Comparison of ENCODE assay signal across 27 mouse cellular contexts in genomic region chr3:122894772-122895171, GRCm38 (mm10). TPM values are rescaled to one million over a fixed set of nuclear protein-coding genes. Genes with fewer than 3 reads are reported as not detected.
DNase-seq lines count a peak whose midpoint lies in the region; ATAC-seq and TF ChIP-seq lines count a peak whose summit lies in the region.
"Had no signal": no experiment of that assay in that cellular context is flagged by ENCODE, and none has a peak within 500 bp of the region (broad histone marks: within the 10 kb centered on the region; RNA-seq: fewer than 3 reads in every experiment).

Fabp2 (plus strand) TSS chr3:122895072.

- TF ChIP-seq POLR2A in liver, adult 2 months (IDR thresholded peaks at IDR 0.05; ENCODE audit: extremely low read depth, insufficient read depth, low read length) = no peak
- no peak for TF ChIP-seq POLR2A in small intestine, adult 2 months (IDR thresholded peaks at IDR 0.05; ENCODE audit: low read depth, low read length)

- H3K4me3 ChIP-seq in liver, adult 2 months (ENCODE audit: insufficient read depth, low read depth, low read length) = peak within 1 kb of the TSS; percentile 28
- no peak within 1 kb of the TSS for H3K4me3 ChIP-seq in liver, embryonic 12.5 days
- peak within 1 kb of the TSS; percentile 32 for H3K4me3 ChIP-seq in intestine, embryonic 16.5 days (ENCODE audit: low read length)
- peak within 1 kb of the TSS; percentile 43; the same call in 1 of the 2 replicates for H3K4me3 ChIP-seq in small intestine, adult 2 months (ENCODE audit: low read depth, low read length)
- H3K4me3 ChIP-seq: embryonic facial prominence, embryonic 15.5 days; erythroblast, embryonic 14.5 days; forebrain, embryonic 10.5 days; gastrocnemius, adult 2 months; heart, embryonic 13.5 days; hindbrain, embryonic 15.5 days had no signal

- H3K27ac ChIP-seq in liver, adult 2 months (replicated peaks; ENCODE audit: insufficient read depth, low read depth, low read length) = peak within 1 kb of the TSS; percentile 76
- no peak within 1 kb of the TSS for H3K27ac ChIP-seq in liver, embryonic 12.5 days
- H3K27ac ChIP-seq in intestine, embryonic 16.5 days (ENCODE audit: low read length) = peak within 1 kb of the TSS; percentile 69
- H3K27ac ChIP-seq in small intestine, adult 2 months (ENCODE audit: insufficient read depth, low read depth, low read length) = peak within 1 kb of the TSS; percentile 94
- H3K27ac ChIP-seq: embryonic facial prominence, embryonic 15.5 days; forebrain, embryonic 10.5 days; gastrocnemius, adult 2 months; heart, embryonic 13.5 days; hindbrain, embryonic 15.5 days had no signal

- no peak for TF ChIP-seq CTCF in liver, adult 2 months (IDR thresholded peaks at IDR 0.05; ENCODE audit: low read depth, low read length)
- no peak for TF ChIP-seq CTCF in small intestine, adult 2 months (IDR thresholded peaks at IDR 0.05; ENCODE audit: extremely low read depth, insufficient read length, insufficient replicate concordance, low read depth, low read length)

- H3K27me3 ChIP-seq in liver, adult 2 months (ENCODE audit: control insufficient read depth, insufficient read depth, low read length) = no peaks in the 10 kb centered on the region
- H3K27me3 ChIP-seq in liver, embryonic 12.5 days (replicated peaks) = no peaks in the 10 kb centered on the region
- H3K27me3 ChIP-seq in intestine, embryonic 16.5 days (replicated peaks; ENCODE audit: control insufficient read depth, insufficient read depth, low read length) = no peaks in the 10 kb centered on the region
- no peaks in the 10 kb centered on the region for H3K27me3 ChIP-seq in small intestine, adult 2 months (ENCODE audit: control insufficient read depth, insufficient read depth, low read length)
- H3K27me3 ChIP-seq: embryonic facial prominence, embryonic 15.5 days; heart, embryonic 13.5 days; hindbrain, embryonic 15.5 days had no signal

- no peak within 1 kb of the TSS for H3K4me2 ChIP-seq in liver, embryonic 12.5 days
- peak within 1 kb of the TSS; percentile 3; the same call in 1 of the 2 replicates for H3K4me2 ChIP-seq in intestine, embryonic 16.5 days (ENCODE audit: low read depth, low read length)
- H3K4me2 ChIP-seq: embryonic facial prominence, embryonic 15.5 days; heart, embryonic 13.5 days; hindbrain, embryonic 15.5 days had no signal

- no peaks in the 10 kb centered on the region for H3K9me3 ChIP-seq in liver, embryonic 12.5 days (replicated peaks)
- no peaks in the 10 kb centered on the region for H3K9me3 ChIP-seq in intestine, embryonic 16.5 days (ENCODE audit: control insufficient read depth, low read length)
- H3K9me3 ChIP-seq: embryonic facial prominence, embryonic 15.5 days; forebrain, embryonic 10.5 days; G1E; heart, embryonic 13.5 days; hindbrain, embryonic 15.5 days had no signal

- peaks cover 2% of the 10 kb centered on the region; the same call in 1 of the 2 replicates for H3K4me1 ChIP-seq in liver, adult 2 months (ENCODE audit: control insufficient read depth, insufficient read depth, low read length)
- no peaks in the 10 kb centered on the region for H3K4me1 ChIP-seq in liver, embryonic 12.5 days
- no peaks in the 10 kb centered on the region for H3K4me1 ChIP-seq in intestine, embryonic 16.5 days (ENCODE audit: control insufficient read depth, insufficient read depth, low read length)
- H3K4me1 ChIP-seq in small intestine, adult 2 months (ENCODE audit: control insufficient read depth, insufficient read depth, insufficient read length, low read length) = peaks cover 4% of the 10 kb centered on the region; the same call in 1 of the 2 replicates
- H3K4me1 ChIP-seq: embryonic facial prominence, embryonic 15.5 days; forebrain, embryonic 10.5 days; heart, embryonic 13.5 days; hindbrain, embryonic 15.5 days had no signal

- H3K79me2 ChIP-seq in liver, adult 2 months (ENCODE audit: control insufficient read depth, insufficient read depth, low read length) = no peaks in the 10 kb centered on the region

- 45% methylated on average over 3 of the region's 3 CpGs for WGBS in liver, adult 2 months
- WGBS in liver, embryonic 12.5 days (ENCODE audit: insufficient replicate concordance) = 86% methylated on average over 3 of the region's 3 CpGs
- 89% methylated on average over 3 of the region's 3 CpGs for WGBS in intestine, embryonic 16.5 days
- 31% methylated on average over 3 of the region's 3 CpGs for WGBS in small intestine, adult 2 months

- peak within 1 kb of the TSS; percentile 57 for H3K9ac ChIP-seq in liver, adult 2 months (ENCODE audit: low read depth, low read length)
- H3K9ac ChIP-seq in liver, embryonic 12.5 days = no peak within 1 kb of the TSS
- 0 out of 2 replicates have a peak within 1 kb of the TSS, but pooled peaks have one; percentile 6 for H3K9ac ChIP-seq in intestine, embryonic 16.5 days (ENCODE audit: low read depth, low read length)
- H3K9ac ChIP-seq: embryonic facial prominence, embryonic 15.5 days; heart, embryonic 13.5 days; hindbrain, embryonic 15.5 days had no signal

- ATAC-seq in liver, embryonic 12.5 days = no peak
- 0 out of 2 replicates have a peak, but pooled peaks have one; percentile 2 for ATAC-seq in intestine, embryonic 16.5 days
- ATAC-seq in cerebellum, adult (ENCODE audit: insufficient number of reproducible peaks, low FRiP score, low TSS enrichment) = no peak
- no peak for ATAC-seq in activated CD4-positive, CD25-positive, alpha-beta regulatory T cell, adult 4 months
- ATAC-seq: CD4-positive, CD25-positive, alpha-beta regulatory T cell, adult 4 months; forebrain, embryonic 14.5 days had no signal

- no peak for DNase-seq in liver, adult 2 months (ENCODE audit: extremely low read depth, low read depth, low spot score)
- DNase-seq in cerebellum, adult 8-10 months = no peak
- DNase-seq: adrenal gland, postnatal 14 days; B cell, adult 2 months; cerebellum, adult 18-20 months; cerebellum, postnatal 10 days; embryo, embryonic 11 days; gastrocnemius, adult 2 months; gastrocnemius, postnatal 25 days; heart, postnatal 36 days had no signal

- H3K36me3 ChIP-seq in liver, adult 2 months (ENCODE audit: control insufficient read depth, insufficient read depth, low read length) = no peaks in the 10 kb centered on the region; the same call in 1 of the 2 replicates
- no peaks in the 10 kb centered on the region for H3K36me3 ChIP-seq in liver, embryonic 12.5 days
- no peaks in the 10 kb centered on the region for H3K36me3 ChIP-seq in intestine, embryonic 16.5 days (ENCODE audit: control insufficient read depth, insufficient read depth, low read length)
- H3K36me3 ChIP-seq in small intestine, adult 2 months (ENCODE audit: control insufficient read depth, insufficient read depth, low read length) = peaks cover 27% of the 10 kb centered on the region
- H3K36me3 ChIP-seq: embryonic facial prominence, embryonic 15.5 days; forebrain, embryonic 10.5 days; G1E; heart, embryonic 13.5 days; hindbrain, embryonic 15.5 days had no signal

RNA-seq across cellular contexts. Expression of gene Fabp2, which starts in this region (rescaled TPM):
- total RNA-seq in liver, adult 2 months (2014; rRNA removed) = 38.4 and 104 TPM in 2 replicates
- 6.8 and 13.6 TPM in 2 replicates for polyA plus RNA-seq in liver, adult 2 months (2012; rRNA removed)
- 5.9 and 6.2 TPM in 2 replicates for polyA plus RNA-seq in liver, embryonic 12.5 days (2016; fragmentation: Nextera tagmentation; extraction: Ambion mirVana)
- polyA plus RNA-seq in intestine, embryonic 16.5 days (2015; fragmentation: Nextera tagmentation; extraction: Ambion mirVana) = 1,335 and 2,162 TPM in 2 replicates
- polyA plus RNA-seq in small intestine, adult 2 months (2012; rRNA removed) = 26.2 and 215 TPM in 2 replicates
- polyA plus RNA-seq in activated CD4-positive, CD25-positive, alpha-beta regulatory T cell, adult 4 months (2017; shearing (Covaris generic)) = not detected
- total RNA-seq: G1E; gastrocnemius, adult 2 months; gastrocnemius, postnatal 25 days; granulocyte monocyte progenitor cell, adult 5-6 weeks; heart, postnatal 36 days had no signal
- polyA plus RNA-seq: CD4-positive, CD25-positive, alpha-beta regulatory T cell, adult 4 months; embryonic facial prominence, embryonic 11.5 days; erythroblast, embryonic 14.5 days; forebrain, embryonic 10.5 days; forebrain, embryonic 14.5 days; G1E; heart, embryonic 13.5 days; heart, postnatal 0 days; hindbrain, embryonic 11.5 days; hindbrain, embryonic 15.5 days had no signal
